Mouse (Mus musculus) liver, postnatal 0 days (tissue): ENCODE results near the gene Slc4a1.

ENCODE experiments used
- CTCF ChIP-seq: sonication (generic); IDR thresholded peaks from 2 replicates; pipeline ENCODE4 v1.5.1; 2016; ENCODE audit warnings: antibody characterized with exemption, low read depth
- EP300 ChIP-seq: IDR thresholded peaks from 2 replicates; pipeline ENCODE4 v1.6.1; 2016; ENCODE audit warnings: antibody characterized with exemption, low read depth, mild to moderate bottlenecking

GRCm38 (mm10) chr11:102408888-102409794 lies 43.1 kb upstream of the Slc4a1 start:
- no peak for TF ChIP-seq EP300
- no peak for TF ChIP-seq CTCF
